In genomic region chrX:23295952-23296598, GRCm38 (mm10) we compare ENCODE assay signal across 8 mouse cellular contexts.
A peak's percentile ranks its signal among the peaks of the same experiment; 100 is the strongest.
DNase-seq lines count a peak whose midpoint lies in the region; ATAC-seq and TF ChIP-seq lines count a peak whose summit lies in the region.

No protein-coding gene starts in this region.

- DNase-seq in heart, postnatal 10 days = peak; percentile 32 to 56
- DNase-seq in heart, adult 11 months = no peak
- peak; percentile 2 for DNase-seq in adrenal gland, adult 8-10 months
- DNase-seq in forebrain, embryonic 14.5 days (ENCODE audit: low spot score) = peak; percentile 76
- DNase-seq in hindbrain, postnatal 0 days (ENCODE audit: low spot score) = peak; percentile 79
- DNase-seq in lung, embryonic 14.5 days = peak; percentile 47
- peak; percentile 51 for DNase-seq in right cerebral cortex, postnatal 25 days

- no peak overlapping the region for H3K4me3 ChIP-seq in forebrain, embryonic 14.5 days (ENCODE audit: low read depth, low read length)
- H3K4me3 ChIP-seq in hindbrain, postnatal 0 days (ENCODE audit: low read length) = peak overlapping the region; percentile 11; the same call in 1 of the 2 replicates
- no peak overlapping the region for H3K4me3 ChIP-seq in lung, embryonic 14.5 days (ENCODE audit: low read depth, low read length)

- 29% methylated on average over 5 of the region's 5 CpGs for WGBS in forebrain, embryonic 14.5 days
- 33% methylated on average over 5 of the region's 5 CpGs for WGBS in hindbrain, postnatal 0 days
- 35% methylated on average over 5 of the region's 5 CpGs for WGBS in lung, embryonic 14.5 days

- no peak overlapping the region for H3K9ac ChIP-seq in forebrain, embryonic 14.5 days (ENCODE audit: low read length)
- no peak overlapping the region for H3K9ac ChIP-seq in hindbrain, postnatal 0 days (replicated peaks; ENCODE audit: low read length)
- no peak overlapping the region for H3K9ac ChIP-seq in lung, embryonic 14.5 days

- no peaks in the 10 kb centered on the region for H3K27me3 ChIP-seq in forebrain, embryonic 14.5 days (replicated peaks; ENCODE audit: control insufficient read depth, insufficient read depth, low read length)
- H3K27me3 ChIP-seq in hindbrain, postnatal 0 days (ENCODE audit: insufficient read depth, low read length) = no peaks in the 10 kb centered on the region
- no peaks in the 10 kb centered on the region for H3K27me3 ChIP-seq in lung, embryonic 14.5 days (ENCODE audit: insufficient read depth, low read length)

- H3K9me3 ChIP-seq in forebrain, embryonic 14.5 days (replicated peaks; ENCODE audit: control insufficient read depth, low read length) = no peaks in the 10 kb centered on the region
- H3K9me3 ChIP-seq in hindbrain, postnatal 0 days (ENCODE audit: low read length) = no peaks in the 10 kb centered on the region
- H3K9me3 ChIP-seq in lung, embryonic 14.5 days (ENCODE audit: low read depth, low read length) = no peaks in the 10 kb centered on the region

- H3K27ac ChIP-seq in forebrain, embryonic 14.5 days (ENCODE audit: low read depth, low read length) = 0 out of 2 replicates have a peak overlapping the region, but pooled peaks have one; percentile 9
- no peak overlapping the region for H3K27ac ChIP-seq in hindbrain, postnatal 0 days
- H3K27ac ChIP-seq in lung, embryonic 14.5 days (ENCODE audit: low read depth) = no peak overlapping the region

- 0 out of 2 replicates have a peak overlapping the region, but pooled peaks have one; percentile 7 for H3K4me2 ChIP-seq in forebrain, embryonic 14.5 days (ENCODE audit: low read length)
- no peak overlapping the region for H3K4me2 ChIP-seq in hindbrain, postnatal 0 days (ENCODE audit: low read depth, low read length)
- H3K4me2 ChIP-seq in lung, embryonic 14.5 days = no peak overlapping the region

- intact Hi-C loops in heart, postnatal 10 days (cut with DNase I) = no loop called here

- H3K4me1 ChIP-seq in forebrain, embryonic 14.5 days (ENCODE audit: control insufficient read depth, insufficient read depth, low read length) = no peaks in the 10 kb centered on the region
- H3K4me1 ChIP-seq in hindbrain, postnatal 0 days (ENCODE audit: insufficient read depth, low read length) = no peaks in the 10 kb centered on the region
- no peaks in the 10 kb centered on the region for H3K4me1 ChIP-seq in lung, embryonic 14.5 days (ENCODE audit: insufficient read depth)

- ATAC-seq in forebrain, embryonic 14.5 days = peak; percentile 85
- ATAC-seq in hindbrain, postnatal 0 days = peak; percentile 77
- no peak for ATAC-seq in lung, embryonic 14.5 days (ENCODE audit: insufficient read depth)
- no peak for ATAC-seq in granulocyte monocyte progenitor cell, adult 5-6 weeks (replicated peaks; ENCODE audit: poor library complexity, severe bottlenecking)

- peak; percentile 72 for TF ChIP-seq CTCF in hindbrain, postnatal 0 days (IDR thresholded peaks at IDR 0.05; ENCODE audit: low read depth)
- TF ChIP-seq CTCF in lung, embryonic 14.5 days (IDR thresholded peaks at IDR 0.05; ENCODE audit: low read depth) = peak; percentile 39; the same call in 1 of the 2 replicates

- no peaks in the 10 kb centered on the region for H3K36me3 ChIP-seq in forebrain, embryonic 14.5 days (ENCODE audit: control insufficient read depth, insufficient read depth, low read length)
- H3K36me3 ChIP-seq in hindbrain, postnatal 0 days (ENCODE audit: insufficient read depth, low read length) = no peaks in the 10 kb centered on the region
- no peaks in the 10 kb centered on the region for H3K36me3 ChIP-seq in lung, embryonic 14.5 days (ENCODE audit: insufficient read depth)

Comparison
In these comparisons a context has a peak if more than half of its experiments do, and no peak if none do; other contexts are left out.
1. ATAC-seq: peak in forebrain, embryonic 14.5 days (single experiment) and hindbrain, postnatal 0 days (single experiment); none in lung, embryonic 14.5 days (single experiment) and granulocyte monocyte progenitor cell, adult 5-6 weeks (single experiment).